In the genomic region with DNA sequence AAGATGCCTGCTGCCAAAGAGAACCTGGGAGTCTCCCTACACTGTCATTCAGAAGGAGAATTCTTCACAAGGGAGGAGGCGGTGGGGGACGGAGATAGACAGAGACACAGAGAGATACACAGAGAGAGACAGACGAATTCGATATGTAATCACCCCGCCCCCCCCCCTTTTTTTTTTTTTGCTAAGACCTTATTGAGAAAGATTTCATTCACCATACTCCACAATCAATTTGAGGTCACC, we compare ENCODE assay signal across 14 mouse cellular contexts. TPM values are rescaled to one million over a fixed set of nuclear protein-coding genes. Genes with fewer than 3 reads are reported as not detected.
DNase-seq lines count a peak whose midpoint lies in the region; ATAC-seq lines count a peak whose summit lies in the region.
"Had no signal": no experiment of that assay in that cellular context is flagged by ENCODE, and none has a peak within 500 bp of the region (broad histone marks: within the 10 kb centered on the region; RNA-seq: fewer than 3 reads in every experiment).

A gene (minus strand): TSS at position 101 of the 240 bp plus-strand sequence.

- 1% methylated on average over 5 of the region's 5 CpGs for WGBS in hindbrain, embryonic 10.5 days
- 8% methylated on average over 5 of the region's 5 CpGs for WGBS in hindbrain, embryonic 12.5 days
- 0% methylated on average over 5 of the region's 5 CpGs for WGBS in midbrain, embryonic 12.5 days
- WGBS in midbrain, embryonic 13.5 days: 0% methylated on average over 5 of the region's 5 CpGs
- 1% methylated on average over 5 of the region's 5 CpGs for WGBS in heart, embryonic 12.5 days
- WGBS in neural tube, embryonic 15.5 days: 1% methylated on average over 5 of the region's 5 CpGs

- peaks cover 98% of the 10 kb centered on the region for H3K27me3 ChIP-seq in hindbrain, embryonic 10.5 days (ENCODE audit: insufficient read depth, poor library complexity, severe bottlenecking)
- peaks cover 90% of the 10 kb centered on the region for H3K27me3 ChIP-seq in hindbrain, embryonic 12.5 days
- H3K27me3 ChIP-seq in midbrain, embryonic 12.5 days: peaks cover 90% of the 10 kb centered on the region
- H3K27me3 ChIP-seq in midbrain, embryonic 13.5 days: peaks cover 92% of the 10 kb centered on the region
- H3K27me3 ChIP-seq in heart, embryonic 12.5 days (replicated peaks): peaks cover 45% of the 10 kb centered on the region
- H3K27me3 ChIP-seq in neural tube, embryonic 15.5 days (replicated peaks): peaks cover 91% of the 10 kb centered on the region

- H3K4me3 ChIP-seq in hindbrain, embryonic 10.5 days: peak within 1 kb of the TSS; percentile 29; the same call in 1 of the 2 replicates
- H3K4me3 ChIP-seq in hindbrain, embryonic 12.5 days: no peak within 1 kb of the TSS
- H3K4me3 ChIP-seq in midbrain, embryonic 12.5 days: 0 out of 2 replicates have a peak within 1 kb of the TSS, but pooled peaks have one; percentile 0
- no peak within 1 kb of the TSS for H3K4me3 ChIP-seq in midbrain, embryonic 13.5 days (replicated peaks)
- peak within 1 kb of the TSS; percentile 77 for H3K4me3 ChIP-seq in heart, embryonic 12.5 days
- H3K4me3 ChIP-seq in neural tube, embryonic 15.5 days (replicated peaks): no peak within 1 kb of the TSS
- H3K4me3 ChIP-seq: hindbrain, embryonic 13.5 days had no signal

- H3K4me1 ChIP-seq in hindbrain, embryonic 10.5 days (replicated peaks): peaks cover 20% of the 10 kb centered on the region
- H3K4me1 ChIP-seq in hindbrain, embryonic 12.5 days: peaks cover 14% of the 10 kb centered on the region
- H3K4me1 ChIP-seq in midbrain, embryonic 12.5 days: peaks cover 9% of the 10 kb centered on the region
- peaks cover 8% of the 10 kb centered on the region for H3K4me1 ChIP-seq in midbrain, embryonic 13.5 days (replicated peaks)
- peaks cover 15% of the 10 kb centered on the region; the same call in 1 of the 2 replicates for H3K4me1 ChIP-seq in heart, embryonic 12.5 days (replicated peaks)
- H3K4me1 ChIP-seq in neural tube, embryonic 15.5 days: peaks cover 8% of the 10 kb centered on the region

- H3K4me2 ChIP-seq in hindbrain, embryonic 12.5 days (replicated peaks): no peak within 1 kb of the TSS
- H3K4me2 ChIP-seq in midbrain, embryonic 12.5 days (replicated peaks): no peak within 1 kb of the TSS
- no peak within 1 kb of the TSS for H3K4me2 ChIP-seq in midbrain, embryonic 13.5 days (replicated peaks)
- H3K4me2 ChIP-seq in heart, embryonic 12.5 days: peak within 1 kb of the TSS; percentile 82
- 0 out of 2 replicates have a peak within 1 kb of the TSS, but pooled peaks have one; percentile 4 for H3K4me2 ChIP-seq in neural tube, embryonic 15.5 days
- H3K4me2 ChIP-seq: hindbrain, embryonic 13.5 days had no signal

- H3K9ac ChIP-seq in hindbrain, embryonic 12.5 days: no peak within 1 kb of the TSS
- H3K9ac ChIP-seq in midbrain, embryonic 12.5 days (replicated peaks): no peak within 1 kb of the TSS
- H3K9ac ChIP-seq in midbrain, embryonic 13.5 days (replicated peaks): no peak within 1 kb of the TSS
- H3K9ac ChIP-seq in heart, embryonic 12.5 days: peak within 1 kb of the TSS; percentile 95
- no peak within 1 kb of the TSS for H3K9ac ChIP-seq in neural tube, embryonic 15.5 days (replicated peaks)
- H3K9ac ChIP-seq: hindbrain, embryonic 13.5 days had no signal

- no peak for DNase-seq in hindbrain, embryonic 10.5 days (ENCODE audit: low spot score)
- DNase-seq in frontal cortex, postnatal 10 days (ENCODE audit: low spot score in 2 of 2): no peak
- DNase-seq in adrenal gland, postnatal 14 days: no peak
- DNase-seq: adrenal gland, postnatal 25 days had no signal

- H3K27ac ChIP-seq in hindbrain, embryonic 10.5 days: no peak within 1 kb of the TSS
- no peak within 1 kb of the TSS for H3K27ac ChIP-seq in hindbrain, embryonic 12.5 days
- no peak within 1 kb of the TSS for H3K27ac ChIP-seq in midbrain, embryonic 12.5 days (replicated peaks)
- H3K27ac ChIP-seq in midbrain, embryonic 13.5 days: no peak within 1 kb of the TSS
- H3K27ac ChIP-seq in heart, embryonic 12.5 days (ENCODE audit: poor library complexity, severe bottlenecking): peak within 1 kb of the TSS; percentile 93
- no peak within 1 kb of the TSS for H3K27ac ChIP-seq in neural tube, embryonic 15.5 days (replicated peaks)
- H3K27ac ChIP-seq: hindbrain, embryonic 13.5 days; kidney, postnatal 0 days had no signal

- no peak for ATAC-seq in hindbrain, embryonic 12.5 days (ENCODE audit: low FRiP score)
- no peak for ATAC-seq in midbrain, embryonic 12.5 days (ENCODE audit: low FRiP score, low read depth)
- ATAC-seq in midbrain, embryonic 13.5 days: no peak
- no peak for ATAC-seq in heart, embryonic 12.5 days (ENCODE audit: insufficient number of reproducible peaks, low FRiP score)
- no peak for ATAC-seq in neural tube, embryonic 15.5 days (ENCODE audit: low FRiP score)

- no peaks in the 10 kb centered on the region for H3K36me3 ChIP-seq in hindbrain, embryonic 10.5 days
- H3K36me3 ChIP-seq in hindbrain, embryonic 12.5 days: no peaks in the 10 kb centered on the region
- H3K36me3 ChIP-seq in midbrain, embryonic 12.5 days: no peaks in the 10 kb centered on the region
- H3K36me3 ChIP-seq in midbrain, embryonic 13.5 days: no peaks in the 10 kb centered on the region
- no peaks in the 10 kb centered on the region for H3K36me3 ChIP-seq in heart, embryonic 12.5 days
- H3K36me3 ChIP-seq in neural tube, embryonic 15.5 days: no peaks in the 10 kb centered on the region
- H3K36me3 ChIP-seq: hindbrain, embryonic 13.5 days had no signal

- no peaks in the 10 kb centered on the region for H3K9me3 ChIP-seq in hindbrain, embryonic 10.5 days
- H3K9me3 ChIP-seq in hindbrain, embryonic 12.5 days (replicated peaks): no peaks in the 10 kb centered on the region
- no peaks in the 10 kb centered on the region for H3K9me3 ChIP-seq in midbrain, embryonic 12.5 days
- H3K9me3 ChIP-seq in midbrain, embryonic 13.5 days: no peaks in the 10 kb centered on the region
- no peaks in the 10 kb centered on the region for H3K9me3 ChIP-seq in heart, embryonic 12.5 days (replicated peaks)
- H3K9me3 ChIP-seq in neural tube, embryonic 15.5 days (replicated peaks): no peaks in the 10 kb centered on the region
- H3K9me3 ChIP-seq: hindbrain, embryonic 13.5 days had no signal

RNA-seq across cellular contexts. Expression of the gene that starts here (rescaled TPM):
- 0.21 TPM in 1 of 2 replicates, not detected in the other for polyA plus RNA-seq in hindbrain, embryonic 10.5 days (2016; fragmentation: Nextera tagmentation; extraction: Ambion mirVana)
- not detected in 2 replicates for polyA plus RNA-seq in hindbrain, embryonic 12.5 days (2016; fragmentation: Nextera tagmentation; extraction: Ambion mirVana)
- not detected in 2 replicates for polyA plus RNA-seq in midbrain, embryonic 12.5 days (2016; fragmentation: Nextera tagmentation; extraction: Ambion mirVana)
- not detected in 2 replicates for polyA plus RNA-seq in midbrain, embryonic 13.5 days (2015; fragmentation: Nextera tagmentation; extraction: Ambion mirVana)
- 200 and 212 TPM in 2 replicates for polyA plus RNA-seq in heart, embryonic 12.5 days (2016; fragmentation: Nextera tagmentation; extraction: Ambion mirVana)
- polyA plus RNA-seq in neural tube, embryonic 15.5 days (2015; fragmentation: Nextera tagmentation; extraction: Ambion mirVana): 0.13 TPM in 1 of 2 replicates, not detected in the other
- not detected in 2 replicates for total RNA-seq in adrenal gland, postnatal 14 days (2021)
- total RNA-seq: adrenal gland, postnatal 25 days; left cerebral cortex, adult 8-10 months had no signal
- polyA plus RNA-seq: kidney, postnatal 0 days; liver, embryonic 16.5 days; urinary bladder, adult 2 months had no signal

Comparison
In these comparisons a context has a peak if more than half of its experiments do, and no peak if none do; other contexts are left out.
1. RNA of the gene that starts here (polyA plus RNA-seq): 200 to 212 TPM in heart, embryonic 12.5 days; not detected in midbrain, embryonic 12.5 days, not detected in midbrain, embryonic 13.5 days, not detected in hindbrain, embryonic 12.5 days, 0.13 TPM in neural tube, embryonic 15.5 days and 0.21 TPM in hindbrain, embryonic 10.5 days; every median in the first group is over 100 times any median in the second.
2. H3K4me3 ChIP-seq: peak in hindbrain, embryonic 10.5 days (single experiment), midbrain, embryonic 12.5 days (single experiment) and heart, embryonic 12.5 days (single experiment); none in hindbrain, embryonic 12.5 days (single experiment), midbrain, embryonic 13.5 days (single experiment) and neural tube, embryonic 15.5 days (single experiment).
3. H3K4me2 ChIP-seq: peak in heart, embryonic 12.5 days (single experiment) and neural tube, embryonic 15.5 days (single experiment); none in hindbrain, embryonic 12.5 days (single experiment), midbrain, embryonic 12.5 days (single experiment) and midbrain, embryonic 13.5 days (single experiment).